Mouse (Mus musculus): ENCODE measurements around the gene Bend6. TPM values are rescaled to one million over a fixed set of nuclear protein-coding genes. Genes with fewer than 3 reads are reported as not detected.

Gene Bend6
- polyA plus RNA-seq (2021): 3.5 TPM

GRCm38 (mm10) chr1:33907421-33908190 lies at the start of gene Bend6:
Gene Bend6 (minus strand): TSS chr1:33907816.
- peak; percentile 90 for TF ChIP-seq CTCF (IDR thresholded peaks at IDR 0.05)
- CTCF ChIA-PET: interaction anchor here (0.8 to 2.2 kb wide), 6 partner anchors 8 to 57 kb away, joined by 3 to 6 read pairs (median 4); no protein-coding TSS in a partner anchor
- in situ Hi-C loops (cut with MboI; ENCODE audit: low pct_unique_long_range_greater_than_20kb): no loop called here
- ATAC-seq (peak; percentile 91), DNase-seq (ENCODE audit: low read depth, low spot score) (no peak)
- no peaks in the 10 kb centered on the region for H3K27me3 ChIP-seq
- POLR2A ChIA-PET: interaction anchor here (1.4 kb wide), 1 partner anchor 17 kb away, joined by 4 read pairs; no protein-coding TSS in a partner anchor

- CTCF ChIA-PET: no interaction called here
- DNase-seq (ENCODE audit: low read depth, low spot score) (no peak), ATAC-seq (no peak)
- TF ChIP-seq CTCF (IDR thresholded peaks at IDR 0.05): no peak
- POLR2A ChIA-PET: interaction anchor here (1.0 kb wide), 1 partner anchor 46 kb away, joined by 3 read pairs; no protein-coding TSS in a partner anchor
- H3K27me3 ChIP-seq: no peaks in the 10 kb centered on the region
- in situ Hi-C loops (cut with MboI; ENCODE audit: low pct_unique_long_range_greater_than_20kb): no loop called here
Measured at GRCm38 (mm10) chr1:33955626-33956025, 48.0 kb upstream of the Bend6 start.

GRCm38 (mm10) chr1:33948511-33948910 lies 40.9 kb upstream of the Bend6 start:
- no peaks in the 10 kb centered on the region for H3K27me3 ChIP-seq
- CTCF ChIA-PET: no interaction called here
- POLR2A ChIA-PET: no interaction called here
- no peak for TF ChIP-seq CTCF (IDR thresholded peaks at IDR 0.05)
- ATAC-seq: no peak
- DNase-seq (ENCODE audit: low read depth, low spot score): no peak
- in situ Hi-C loops (cut with MboI; ENCODE audit: low pct_unique_long_range_greater_than_20kb): no loop called here

- POLR2A ChIA-PET: no interaction called here
- ATAC-seq (no peak), DNase-seq (ENCODE audit: low read depth, low spot score) (no peak)
- CTCF ChIA-PET: no interaction called here
- H3K27me3 ChIP-seq: no peaks in the 10 kb centered on the region
- in situ Hi-C loops (cut with MboI; ENCODE audit: low pct_unique_long_range_greater_than_20kb): no loop called here
- no peak for TF ChIP-seq CTCF (IDR thresholded peaks at IDR 0.05)
Measured at GRCm38 (mm10) chr1:33947838-33948237, 40.2 kb upstream of the Bend6 start.

GRCm38 (mm10) chr1:33946601-33947395 lies 39.2 kb upstream of the Bend6 start:
- in situ Hi-C loops (cut with MboI; ENCODE audit: low pct_unique_long_range_greater_than_20kb): no loop called here
- no peaks in the 10 kb centered on the region for H3K27me3 ChIP-seq
- no peak for TF ChIP-seq CTCF (IDR thresholded peaks at IDR 0.05)
- DNase-seq (ENCODE audit: low read depth, low spot score): no peak
- no peak for ATAC-seq
- ChIA-PET CTCF (interaction anchor here (1.6 kb wide), 1 partner anchor 22 kb away, joined by 3 read pairs; no protein-coding TSS in a partner anchor), POLR2A (no interaction called here)

GRCm38 (mm10) chr1:33945756-33946155 lies 38.1 kb upstream of the Bend6 start:
- in situ Hi-C loops (cut with MboI; ENCODE audit: low pct_unique_long_range_greater_than_20kb): no loop called here
- ChIA-PET CTCF (interaction anchor here (1.6 kb wide), 1 partner anchor 23 kb away, joined by 3 read pairs; no protein-coding TSS in a partner anchor), POLR2A (no interaction called here)
- H3K27me3 ChIP-seq: no peaks in the 10 kb centered on the region
- TF ChIP-seq CTCF (IDR thresholded peaks at IDR 0.05): no peak
- ATAC-seq (no peak), DNase-seq (ENCODE audit: low read depth, low spot score) (no peak)

- no peaks in the 10 kb centered on the region for H3K27me3 ChIP-seq
- no peak for ATAC-seq
- no peak for DNase-seq (ENCODE audit: low read depth, low spot score)
- POLR2A ChIA-PET: no interaction called here
- no peak for TF ChIP-seq CTCF (IDR thresholded peaks at IDR 0.05)
- in situ Hi-C loops (cut with MboI; ENCODE audit: low pct_unique_long_range_greater_than_20kb): no loop called here
- CTCF ChIA-PET: interaction anchor here (1.6 kb wide), 1 partner anchor 24 kb away, joined by 3 read pairs; no protein-coding TSS in a partner anchor
Measured at GRCm38 (mm10) chr1:33944977-33945750, 37.5 kb upstream of the Bend6 start.

- TF ChIP-seq CTCF (IDR thresholded peaks at IDR 0.05): peak; percentile 35
- ATAC-seq (no peak), DNase-seq (ENCODE audit: low read depth, low spot score) (no peak)
- ChIA-PET CTCF (no interaction called here), POLR2A (no interaction called here)
- in situ Hi-C loops (cut with MboI; ENCODE audit: low pct_unique_long_range_greater_than_20kb): no loop called here
- H3K27me3 ChIP-seq: no peaks in the 10 kb centered on the region
Measured at GRCm38 (mm10) chr1:33943943-33944342, 36.3 kb upstream of the Bend6 start.

- ATAC-seq (no peak), DNase-seq (ENCODE audit: low read depth, low spot score) (no peak)
- no peak for TF ChIP-seq CTCF (IDR thresholded peaks at IDR 0.05)
- H3K27me3 ChIP-seq: no peaks in the 10 kb centered on the region
- in situ Hi-C loops (cut with MboI; ENCODE audit: low pct_unique_long_range_greater_than_20kb): no loop called here
- ChIA-PET CTCF (interaction anchor here (1.0 kb wide), 1 partner anchor 140 kb away, joined by 3 read pairs; no protein-coding TSS in a partner anchor), POLR2A (no interaction called here)
Measured at GRCm38 (mm10) chr1:33942638-33943037, 35.0 kb upstream of the Bend6 start.

- DNase-seq (ENCODE audit: low read depth, low spot score) (no peak), ATAC-seq (no peak)
- in situ Hi-C loops (cut with MboI; ENCODE audit: low pct_unique_long_range_greater_than_20kb): no loop called here
- no peaks in the 10 kb centered on the region for H3K27me3 ChIP-seq
- ChIA-PET CTCF (interaction anchor here (1.0 to 1.2 kb wide), 2 partner anchors 9 to 12 kb away, joined by 3 read pairs; no protein-coding TSS in a partner anchor), POLR2A (no interaction called here)
- no peak for TF ChIP-seq CTCF (IDR thresholded peaks at IDR 0.05)
Measured at GRCm38 (mm10) chr1:33940364-33940928, 32.8 kb upstream of the Bend6 start.
